Mouse (Mus musculus): ENCODE data around the gene Tprgl. TPM values are rescaled to one million over a fixed set of nuclear protein-coding genes. Genes with fewer than 3 reads are reported as not detected.

Gene Tprgl
- total RNA-seq, 2 experiments from 2014 or later: 196 to 199 TPM

- no peak for DNase-seq (ENCODE audit: low spot score in 2 of 2)
These were observed 38.7 kb downstream of the Tprgl start for GRCm38 (mm10) chr4:154121800-154122199.

- DNase-seq (ENCODE audit: low spot score in 2 of 2): no peak
These were observed 41.3 kb downstream of the Tprgl start for GRCm38 (mm10) chr4:154119208-154119607.

- DNase-seq (ENCODE audit: low spot score in 2 of 2): no peak
These were observed 41.7 kb downstream of the Tprgl start for GRCm38 (mm10) chr4:154118782-154119181.

GRCm38 (mm10) chr4:154116421-154116820 lies 44.0 kb downstream of the Tprgl start:
- DNase-seq (ENCODE audit: low spot score in 2 of 2): no peak

GRCm38 (mm10) chr4:154109850-154110243 lies 50.6 kb downstream of the Tprgl start:
- DNase-seq (ENCODE audit: low spot score in 2 of 2): no peak

- DNase-seq (ENCODE audit: low spot score in 2 of 2): peak; percentile 40 to 50
These were observed 51.1 kb downstream of the Tprgl start for GRCm38 (mm10) chr4:154109216-154109849.

Other genes with a start within 250 kb of the Tprgl start
- 10 to 100 TPM; 24.6 to 25.5 TPM for gene A430005L14Rik, start 203.4 kb downstream of the Tprgl start, total RNA-seq (2021)
- gene Dffb, start 185.5 kb downstream of the Tprgl start, total RNA-seq (2021): 10 to 100 TPM; 11.1 to 12.7 TPM
- 10 to 100 TPM; 31.2 to 32.3 TPM for gene Cep104, start 185.5 kb downstream of the Tprgl start, total RNA-seq (2021)
- 10 to 100 TPM; 55.6 to 68.0 TPM for gene Lrrc47, start 148.9 kb downstream of the Tprgl start, total RNA-seq (2021)
- 10 to 100 TPM; 10.3 to 12.5 TPM for gene Smim1, start 134.4 kb downstream of the Tprgl start, total RNA-seq (2021)
- under 1 TPM; 0.59 to 0.66 TPM for gene Ccdc27, start 118.0 kb downstream of the Tprgl start, total RNA-seq (2021)
- 1 to 10 TPM; 1.9 to 2.5 TPM for gene Trp73, start 20.5 kb downstream of the Tprgl start, total RNA-seq (2021)
- 10 to 100 TPM; 30.0 to 35.8 TPM for gene Wrap73, start 18.3 kb downstream of the Tprgl start, total RNA-seq (2021)
- gene Megf6, start 10.1 kb upstream of the Tprgl start, total RNA-seq (2021): 1 to 10 TPM; 2.8 to 7.3 TPM
- gene Arhgef16, start 141.0 kb upstream of the Tprgl start, total RNA-seq (2021): under 1 TPM; 0.57 to 0.71 TPM
- gene B230104I21Rik, start 175.5 kb upstream of the Tprgl start, total RNA-seq (2021): under 1 TPM in 1 of 2 experiments, not detected in 1; 0.53 TPM